11 mouse cellular contexts compared by ENCODE assay signal in the genomic region with DNA sequence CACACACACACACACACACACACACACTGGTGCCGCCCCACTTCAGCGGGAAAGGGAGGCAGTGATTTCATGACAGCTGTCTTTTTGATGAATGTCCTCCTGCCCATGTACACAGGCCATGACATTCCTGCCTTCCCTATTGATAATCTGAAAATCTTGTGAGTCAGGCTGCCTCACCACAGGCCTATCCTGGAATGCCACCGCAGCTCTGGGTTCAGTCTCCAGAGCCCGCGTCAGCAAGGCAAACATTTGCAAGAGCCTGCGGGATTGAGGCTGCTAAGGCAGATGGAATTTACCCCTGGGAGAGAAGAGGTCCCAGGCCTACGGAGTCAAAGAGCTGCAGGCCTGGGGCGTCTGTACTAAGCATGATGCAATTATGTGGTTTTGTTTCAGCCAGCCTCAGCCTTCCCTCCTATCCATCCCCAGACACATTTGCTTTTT. TPM values are rescaled to one million over a fixed set of nuclear protein-coding genes. Genes with fewer than 3 reads are reported as not detected.
DNase-seq lines count a peak whose midpoint lies in the region; ATAC-seq and TF ChIP-seq lines count a peak whose summit lies in the region.
"Had no signal": no experiment of that assay in that cellular context is flagged by ENCODE, and none has a peak within 500 bp of the region (broad histone marks: within the 10 kb centered on the region; RNA-seq: fewer than 3 reads in every experiment).

No protein-coding gene starts in this region.

- no peak for TF ChIP-seq CTCF in hindbrain, postnatal 0 days (IDR thresholded peaks at IDR 0.05; ENCODE audit: low read depth)

- DNase-seq in hindbrain, embryonic 10.5 days (ENCODE audit: low spot score) = no peak
- no peak for DNase-seq in hindbrain, postnatal 0 days (ENCODE audit: low spot score)
- DNase-seq in MN1 (ENCODE audit: low spot score) = peak; percentile 87
- DNase-seq in embryo, embryonic 10.5 days (ENCODE audit: low spot score) = peak; percentile 26
- DNase-seq in kidney, postnatal 14 days = no peak
- DNase-seq in ovary, postnatal 36 days (ENCODE audit: low spot score) = no peak
- DNase-seq: kidney, adult 18-20 months; layer of hippocampus, adult 9-11 months; thymus, adult 2 months had no signal

- ATAC-seq in hindbrain, postnatal 0 days = no peak
- peak; percentile 80 for ATAC-seq in megakaryocyte, adult 5-6 weeks (ENCODE audit: poor library complexity, severe bottlenecking)

- H3K4me1 ChIP-seq in hindbrain, embryonic 10.5 days (replicated peaks) = peaks cover 11% of the 10 kb centered on the region
- H3K4me1 ChIP-seq in hindbrain, postnatal 0 days (ENCODE audit: insufficient read depth, low read length) = no peaks in the 10 kb centered on the region

- peak overlapping the region; percentile 25; the same call in 1 of the 2 replicates for H3K27ac ChIP-seq in hindbrain, embryonic 10.5 days
- H3K27ac ChIP-seq in hindbrain, postnatal 0 days = no peak overlapping the region

- H3K27me3 ChIP-seq in hindbrain, embryonic 10.5 days (ENCODE audit: insufficient read depth, poor library complexity, severe bottlenecking) = no peaks in the 10 kb centered on the region
- H3K27me3 ChIP-seq in hindbrain, postnatal 0 days (ENCODE audit: insufficient read depth, low read length) = no peaks in the 10 kb centered on the region

- no peaks in the 10 kb centered on the region for H3K9me3 ChIP-seq in hindbrain, embryonic 10.5 days
- no peaks in the 10 kb centered on the region for H3K9me3 ChIP-seq in hindbrain, postnatal 0 days (ENCODE audit: low read length)
- H3K9me3 ChIP-seq: megakaryocyte, embryonic 14.5 days had no signal

- no peak overlapping the region for H3K9ac ChIP-seq in hindbrain, postnatal 0 days (replicated peaks; ENCODE audit: low read length)

- H3K36me3 ChIP-seq in hindbrain, embryonic 10.5 days = no peaks in the 10 kb centered on the region
- no peaks in the 10 kb centered on the region for H3K36me3 ChIP-seq in hindbrain, postnatal 0 days (ENCODE audit: insufficient read depth, low read length)

- no peak overlapping the region for H3K4me3 ChIP-seq in hindbrain, embryonic 10.5 days
- H3K4me3 ChIP-seq in hindbrain, postnatal 0 days (ENCODE audit: low read length) = no peak overlapping the region
- H3K4me3 ChIP-seq: megakaryocyte, embryonic 14.5 days had no signal

- H3K4me2 ChIP-seq in hindbrain, postnatal 0 days (ENCODE audit: low read depth, low read length) = no peak overlapping the region

- 64% methylated on average over 8 of the region's 8 CpGs for WGBS in hindbrain, embryonic 10.5 days
- 58% methylated on average over 8 of the region's 8 CpGs for WGBS in hindbrain, postnatal 0 days

RNA-seq across cellular contexts. Expression of a gene that starts 54.7 kb away (rescaled TPM):
- polyA plus RNA-seq in hindbrain, embryonic 10.5 days (2016; fragmentation: Nextera tagmentation; extraction: Ambion mirVana) = 0.42 and 1.1 TPM in 2 replicates
- 0.93 and 1.9 TPM in 2 replicates for total RNA-seq in hindbrain, postnatal 0 days (2014; rRNA removed)
- polyA plus RNA-seq in hindbrain, postnatal 0 days (2015; fragmentation: Nextera tagmentation; extraction: Ambion mirVana) = 0.76 and 0.86 TPM in 2 replicates
- total RNA-seq in megakaryocyte, adult 5-6 weeks (2015) = not detected in 2 replicates
- 0.11 TPM in 1 of 2 replicates, not detected in the other for total RNA-seq in megakaryocyte, adult 5-6 weeks (2017)

Comparison
In these comparisons a context has a peak if more than half of its experiments do, and no peak if none do; other contexts are left out.
1. DNase-seq: peak in MN1 (single experiment) and embryo, embryonic 10.5 days (single experiment); none in hindbrain, embryonic 10.5 days (single experiment), hindbrain, postnatal 0 days (single experiment), kidney, postnatal 14 days (single experiment) and ovary, postnatal 36 days (single experiment).